Mouse (Mus musculus) megakaryocyte-erythroid progenitor cell, adult 5-6 weeks (primary cell): ENCODE measurements at regions not wholly inside any gene's neighbourhood (a gene's known extent, or its start where the extent isn't known, plus 50 kb on each side); places are given as distances from the start of the nearest gene placed in this dataset.

Experiments used
- ATAC-seq: replicated peaks from 2 replicates; pipeline ENCODE4 v1.8.0; 2016; ENCODE audit warnings: mild to moderate bottlenecking, inconsistent platforms; ENCODE audit not compliant: severe bottlenecking, poor library complexity, low FRiP score, low TSS enrichment

DNA sequence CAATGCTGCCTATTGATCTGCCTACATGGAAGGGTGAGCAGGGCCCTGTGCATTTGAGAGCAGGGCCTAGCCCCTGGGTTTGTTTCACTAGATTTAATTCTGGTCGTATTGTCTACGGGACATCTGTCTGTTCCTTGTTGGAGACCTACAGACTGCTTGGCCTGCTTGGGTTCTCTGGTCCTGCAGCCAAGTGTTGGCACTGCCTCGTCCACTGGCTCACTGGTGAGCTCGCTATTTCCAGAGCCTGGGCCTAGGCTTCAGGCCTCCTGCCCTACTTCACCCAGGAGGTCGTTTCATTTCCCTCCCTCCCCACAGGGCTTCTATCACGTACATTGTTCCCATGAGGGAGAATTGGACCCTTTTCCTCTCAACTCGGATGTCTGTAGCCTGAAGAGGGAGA, 62.2 kb upstream of the Blcap start:
- no peak for ATAC-seq

DNA sequence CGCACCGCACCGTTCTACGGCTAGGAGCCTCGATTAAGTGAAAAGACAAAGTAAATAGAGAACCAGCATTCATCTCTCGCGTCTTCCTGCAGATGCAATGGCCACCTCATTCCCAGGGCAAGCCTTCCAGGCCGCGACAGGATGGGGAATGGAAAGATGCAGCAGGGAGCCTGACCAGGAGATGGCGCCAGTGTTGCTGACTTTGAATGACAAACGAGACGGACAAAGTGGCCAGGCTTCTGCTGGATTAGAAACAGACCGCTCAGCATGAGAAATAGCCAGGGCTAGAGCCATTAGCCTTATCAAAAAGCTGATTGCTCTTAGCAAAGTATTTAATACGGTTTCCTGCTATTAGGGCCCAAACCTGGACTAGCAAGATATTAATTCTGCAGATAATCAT, 64.6 kb upstream of the Blcap start:
- ATAC-seq: 0 out of 2 replicates have a peak, but pooled peaks have one; percentile 59

DNA sequence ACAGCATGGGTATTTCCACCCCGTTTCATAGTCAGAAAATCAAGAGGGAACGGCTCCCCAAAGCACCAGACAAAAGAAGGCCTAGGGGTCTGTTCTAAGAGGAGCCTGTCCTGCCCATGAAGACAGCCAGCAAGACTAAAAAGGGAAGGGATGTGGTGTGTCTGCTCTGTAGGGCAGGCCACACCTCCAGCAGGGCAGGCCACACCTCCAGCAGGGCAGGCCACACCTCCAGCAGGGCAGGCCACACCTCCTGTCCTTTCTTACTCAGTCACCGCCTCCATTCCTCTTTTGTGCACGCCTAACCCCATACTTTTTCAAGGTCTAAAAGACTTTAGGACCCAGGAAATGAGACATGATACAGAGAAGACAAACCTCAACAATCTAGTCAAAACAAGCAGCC, 69.8 kb upstream of the Blcap start:
- peak; percentile 92 for ATAC-seq

DNA sequence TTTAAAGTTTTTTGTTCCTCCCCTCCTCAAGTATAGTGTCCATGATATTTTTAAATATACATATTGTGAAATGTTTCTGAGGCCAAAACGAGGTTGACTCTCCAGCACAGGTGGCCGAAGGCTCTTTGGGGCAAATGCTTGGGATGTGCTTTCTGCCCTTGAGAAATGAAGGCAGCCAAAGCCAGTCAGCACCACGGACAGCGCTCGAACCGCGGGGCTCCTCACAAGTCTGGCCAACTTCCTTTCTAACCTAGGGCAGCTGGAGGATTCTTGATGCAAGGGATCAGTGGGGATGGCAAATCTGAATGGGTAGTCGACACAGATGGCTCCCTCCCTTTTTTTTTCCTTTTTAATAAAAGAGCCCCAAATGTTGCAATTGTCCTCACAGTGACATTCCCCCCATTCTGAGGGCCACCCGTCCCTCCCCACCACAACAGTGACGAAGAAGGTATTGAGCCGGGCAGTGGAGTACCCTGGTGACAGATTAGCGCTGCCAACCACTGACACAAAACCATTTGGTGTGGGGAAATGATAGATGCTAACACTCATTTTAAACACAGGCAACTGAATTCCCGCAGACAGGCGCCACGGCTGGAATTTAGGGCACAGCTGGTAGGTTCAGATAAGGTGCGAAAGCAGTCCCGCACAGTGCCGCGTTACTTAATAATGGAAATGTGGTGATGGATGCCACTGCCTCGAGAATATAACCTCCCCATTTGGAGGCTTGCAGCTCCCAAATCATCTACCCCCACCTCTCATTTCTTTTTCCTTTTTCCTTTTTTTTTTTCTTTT, 73.4 kb upstream of the Ctnnbl1 start:
- ATAC-seq: peak; percentile 67; the same call in 1 of the 2 replicates

DNA sequence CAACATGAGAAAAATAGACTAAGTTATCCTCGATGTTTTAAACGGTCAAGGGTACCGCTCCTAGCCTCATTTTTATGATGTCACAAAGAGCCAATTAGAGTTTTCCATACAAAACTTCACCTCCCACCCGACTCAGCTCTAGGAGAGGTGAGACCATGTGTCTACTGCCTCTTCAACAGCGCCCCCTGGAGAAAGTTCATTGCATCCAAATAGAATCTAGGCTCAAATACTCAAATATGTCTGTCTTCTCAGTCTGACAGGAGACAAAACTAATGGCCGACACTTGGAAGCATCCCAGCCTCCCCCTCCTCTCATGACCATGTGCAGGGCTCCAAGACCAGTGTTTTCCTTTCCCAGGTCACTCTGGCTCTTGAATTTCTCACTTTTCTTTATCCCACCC, 72.7 kb upstream of the Ctnnbl1 start:
- no peak for ATAC-seq

DNA sequence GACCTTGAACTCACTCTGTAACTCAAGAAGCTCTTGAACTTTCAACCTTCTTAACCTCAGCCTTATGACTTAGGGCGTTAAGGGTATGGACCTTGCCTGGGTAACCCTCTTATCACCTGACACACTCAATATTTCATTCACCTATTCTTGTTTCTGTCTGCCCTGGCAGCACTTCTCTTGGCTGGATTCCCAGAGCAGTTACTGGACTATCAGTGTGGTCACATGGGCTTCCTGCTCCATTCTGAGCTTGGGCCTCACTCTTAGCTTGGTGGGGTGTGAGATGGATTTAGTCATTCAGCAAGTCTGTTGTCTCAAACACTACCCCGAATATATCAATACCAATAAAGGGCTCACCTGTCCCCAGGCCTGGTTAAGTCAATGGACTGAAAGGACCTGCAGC, 67.0 kb upstream of the Ctnnbl1 start:
- ATAC-seq: peak; percentile 68

DNA sequence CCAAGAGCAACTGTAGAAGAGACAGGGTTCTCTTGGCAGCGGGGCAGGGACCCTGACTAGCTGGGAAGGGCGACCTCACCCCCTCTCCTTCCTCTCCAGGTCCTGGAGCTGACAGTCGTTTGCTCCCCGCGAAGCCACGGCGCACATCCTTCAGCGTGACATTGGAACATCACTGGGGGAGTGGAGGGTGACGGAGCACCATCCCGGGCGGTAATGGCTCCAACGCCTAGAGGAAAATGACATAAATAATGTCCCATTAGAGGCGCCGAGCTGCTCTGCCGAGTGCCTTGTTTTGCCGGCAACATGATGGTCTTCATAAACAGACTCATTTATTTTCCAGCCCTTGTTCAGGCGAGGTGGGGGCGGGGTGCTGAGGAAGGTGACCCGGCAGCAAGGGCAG, 62.3 kb upstream of the Ctnnbl1 start:
- ATAC-seq: no peak

DNA sequence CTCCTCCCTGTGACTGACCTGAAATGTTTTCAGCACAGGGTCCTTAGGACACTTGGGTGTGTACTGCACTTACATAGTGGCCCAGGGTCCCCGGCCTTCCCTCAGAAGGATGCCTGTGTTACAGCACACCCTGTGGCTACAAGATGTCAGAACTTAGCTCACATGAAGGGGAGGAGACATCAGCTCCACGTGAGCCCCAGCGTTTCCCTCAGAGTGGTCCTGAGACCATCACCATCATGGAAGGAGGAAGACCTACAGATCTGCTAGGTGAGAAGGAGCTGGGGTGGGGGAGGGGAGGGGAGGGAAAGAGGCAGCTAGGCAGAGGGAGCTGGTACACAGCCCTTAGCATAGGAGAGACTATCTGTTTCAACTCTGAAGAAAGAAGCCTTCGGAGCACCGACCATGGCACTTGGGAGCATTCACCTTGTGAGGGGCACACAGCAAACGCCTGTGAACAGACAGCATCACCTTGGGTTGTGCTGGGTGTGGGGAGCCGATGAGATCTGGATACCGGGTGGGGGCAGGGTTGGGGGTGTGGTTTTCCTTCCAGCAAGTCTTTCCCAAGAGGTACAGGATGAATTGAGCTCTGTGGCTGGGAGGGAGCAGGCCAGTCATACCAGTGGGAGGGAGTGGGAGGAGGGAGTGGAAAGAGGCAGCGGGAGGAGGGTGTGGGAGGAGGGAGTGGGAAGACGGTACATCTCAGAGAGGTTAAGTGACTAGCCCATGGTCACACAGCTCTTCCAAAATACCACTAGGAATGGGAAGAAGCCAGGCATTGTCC, 60.6 kb upstream of the Ctnnbl1 start:
- ATAC-seq: peak; percentile 8; the same call in 1 of the 2 replicates

DNA sequence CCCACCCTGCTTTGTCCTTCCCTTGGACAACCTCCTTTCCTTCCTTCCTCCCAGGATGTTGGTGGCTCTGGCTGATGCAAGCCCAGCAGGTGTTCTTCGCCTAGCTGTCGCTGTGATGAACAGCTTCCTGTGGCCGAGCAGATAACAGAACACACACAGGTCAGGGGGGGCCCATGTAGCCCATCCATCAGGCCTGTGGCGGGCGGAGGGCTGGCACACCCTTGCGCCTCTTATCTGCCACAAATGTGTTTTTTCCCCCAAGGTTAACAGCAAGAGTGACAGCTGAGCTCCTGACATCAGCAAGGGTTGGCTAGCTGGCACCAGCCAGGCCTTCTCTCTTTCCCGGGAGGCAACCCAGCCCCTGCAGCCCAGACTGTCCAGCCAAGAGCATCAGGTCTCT, 59.9 kb upstream of the Ctnnbl1 start:
- peak; percentile 92 for ATAC-seq

DNA sequence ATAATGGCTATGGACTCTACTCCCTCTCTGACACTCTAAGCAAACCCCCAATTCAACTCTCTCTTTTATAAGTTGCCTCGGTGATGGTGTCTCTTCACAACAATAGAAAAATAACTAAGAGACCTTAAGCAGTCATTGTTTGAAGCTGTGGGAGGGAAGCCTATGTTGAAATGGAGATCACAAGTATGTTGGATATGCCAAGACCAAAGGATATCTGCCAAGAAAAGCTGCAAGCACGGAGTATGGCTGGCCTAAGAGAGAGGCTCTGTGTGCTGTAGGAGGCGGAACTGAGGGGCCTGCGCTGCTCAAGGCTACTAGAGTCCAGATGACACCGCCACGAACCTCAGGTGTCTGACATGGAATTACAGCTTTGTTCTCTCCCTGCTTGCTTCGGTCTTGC, 55.3 kb upstream of the Ctnnbl1 start:
- no peak for ATAC-seq
